Mouse (Mus musculus) forebrain, postnatal 0 days (tissue): ENCODE measurements around the gene Spata13. TPM values are rescaled to one million over a fixed set of nuclear protein-coding genes. Genes with fewer than 3 reads are reported as not detected.

ENCODE experiments used
- ATAC-seq: fragments of 200-750 bp; cut with Nextera tagmentation; 2 replicates; pipeline ENCODE4 v1.8.0; 2017; ENCODE audit warnings: mild to moderate bottlenecking, moderate library complexity
- DNase-seq: peaks from one replicate; pipeline ENCODE4 v3.0.0-alpha.2; 2015
- H3K27ac ChIP-seq: fragments of 300-500 bp; sonication (generic); 2 replicates; pipeline ENCODE4 v1.5.1; 2014; ENCODE audit warnings: low read depth, mild to moderate bottlenecking, antibody characterized with exemption, low read length, moderate library complexity, mixed read lengths
- H3K27me3 ChIP-seq: fragments of 300-500 bp; sonication (generic); 2 replicates; pipeline ENCODE4 v1.6.1; 2014; ENCODE audit warnings: mild to moderate bottlenecking, low read length, mixed read lengths; ENCODE audit not compliant: insufficient read depth
- H3K36me3 ChIP-seq: fragments of 300-500 bp; sonication (generic); 2 replicates; pipeline ENCODE4 v1.6.1; 2014; ENCODE audit warnings: mild to moderate bottlenecking, moderate library complexity; ENCODE audit not compliant: insufficient read depth
- H3K4me1 ChIP-seq: fragments of 300-500 bp; sonication (generic); 2 replicates; pipeline ENCODE4 v1.6.1; 2014; ENCODE audit warnings: antibody characterized with exemption; ENCODE audit not compliant: insufficient read depth
- H3K4me2 ChIP-seq: fragments of 300-500 bp; sonication (generic); 2 replicates; pipeline ENCODE4 v1.6.1; 2014; ENCODE audit warnings: low read depth, mild to moderate bottlenecking, moderate library complexity
- H3K4me3 ChIP-seq: fragments of 300-500 bp; sonication (generic); 2 replicates; pipeline ENCODE4 v1.5.1; 2014; ENCODE audit warnings: low read depth, low read length, mixed read lengths
- H3K9ac ChIP-seq: fragments of 300-500 bp; sonication (generic); 2 replicates; pipeline ENCODE4 v1.6.1; 2014; ENCODE audit warnings: mild to moderate bottlenecking
- H3K9me3 ChIP-seq: fragments of 300-500 bp; sonication (generic); 2 replicates; pipeline ENCODE4 v1.6.1; 2016; ENCODE audit warnings: low read length
- CTCF ChIP-seq: sonication (generic); IDR thresholded peaks from 2 replicates; pipeline ENCODE4 v1.5.1; 2016; ENCODE audit warnings: antibody characterized with exemption, control low read depth, low read depth
- WGBS: fragments of 180-500 bp; shearing (Covaris S2); extraction: QIAGEN DNeasy Blood & Tissue Kit; methylation state at CpG from one replicate; pipeline ENCODE4 v1.1.7; 2014; 5-methylcytosine and 5-hydroxymethylcytosine counted together
- polyA plus RNA-seq: library from polyadenylated mRNA; unstranded; fragments of >200 nt; fragmentation: Nextera tagmentation; extraction: Ambion mirVana; gene quantifications from 2 replicates; pipeline ENCODE4 v1.2.1, GENCODE M21; 2015
- total RNA-seq: library from RNA; depleted of rRNA; stranded (reverse); fragments of >200 nt; gene quantifications from 2 replicates; pipeline ENCODE4 v1.2.3, GENCODE M21; 2014

The Spata13 gene
- total and polyA plus RNA-seq, 2 experiments from 2014 or later, result 17.3 to 43.6 TPM

- ATAC-seq (no peak), DNase-seq (no peak)
- Histone ChIP-seq H3K4me3 (no peak overlapping the region), H3K36me3 (no peaks in the 10 kb centered on the region), H3K4me1 (peaks cover 2% of the 10 kb centered on the region; the same call in 1 of the 2 replicates), H3K9me3 (no peaks in the 10 kb centered on the region), H3K27ac (no peak overlapping the region), H3K4me2 (no peak overlapping the region), H3K9ac (no peak overlapping the region), H3K27me3 (no peaks in the 10 kb centered on the region)
- no peak for TF ChIP-seq CTCF
- 96% methylated on average over 8 of the region's 8 CpGs for WGBS
These were observed 26.8 kb downstream of the Spata13 start for GRCm38 (mm10) chr14:60660591-60660990.

- TF ChIP-seq CTCF, result no peak
- Histone ChIP-seq H3K4me2 (no peak overlapping the region), H3K27me3 (no peaks in the 10 kb centered on the region), H3K36me3 (no peaks in the 10 kb centered on the region), H3K4me3 (no peak overlapping the region), H3K9me3 (no peaks in the 10 kb centered on the region), H3K9ac (no peak overlapping the region), H3K4me1 (peaks cover 2% of the 10 kb centered on the region; the same call in 1 of the 2 replicates), H3K27ac (no peak overlapping the region)
- WGBS, result 89% methylated on average over 5 of the region's 5 CpGs
- ATAC-seq (no peak), DNase-seq (no peak)
These were observed 27.5 kb downstream of the Spata13 start for GRCm38 (mm10) chr14:60661281-60661680.

GRCm38 (mm10) chr14:60663309-60663940 lies 29.6 kb downstream of the Spata13 start:
- TF ChIP-seq CTCF, result no peak
- Histone ChIP-seq H3K4me2 (no peak overlapping the region), H3K27me3 (no peaks in the 10 kb centered on the region), H3K36me3 (no peaks in the 10 kb centered on the region), H3K4me3 (no peak overlapping the region), H3K9ac (no peak overlapping the region), H3K4me1 (peaks cover 2% of the 10 kb centered on the region; the same call in 1 of the 2 replicates), H3K27ac (no peak overlapping the region), H3K9me3 (no peaks in the 10 kb centered on the region)
- no peak for DNase-seq
- WGBS, result 85% methylated on average over 11 of the region's 11 CpGs
- ATAC-seq, result no peak

- DNase-seq (no peak), ATAC-seq (peak; percentile 69)
- Histone ChIP-seq H3K4me2 (no peak overlapping the region), H3K27ac (no peak overlapping the region), H3K4me1 (peaks cover 2% of the 10 kb centered on the region; the same call in 1 of the 2 replicates), H3K4me3 (no peak overlapping the region), H3K9me3 (no peaks in the 10 kb centered on the region), H3K9ac (no peak overlapping the region), H3K36me3 (no peaks in the 10 kb centered on the region), H3K27me3 (no peaks in the 10 kb centered on the region)
- 14% methylated on average over 4 of the region's 4 CpGs for WGBS
- TF ChIP-seq CTCF, result no peak
These were observed 30.8 kb downstream of the Spata13 start for GRCm38 (mm10) chr14:60664641-60665040.

- no peak overlapping the region for H3K4me3 ChIP-seq
These were observed 31.5 kb downstream of the Spata13 start for GRCm38 (mm10) chr14:60665263-60665662.

GRCm38 (mm10) chr14:60666252-60666651 lies 32.5 kb downstream of the Spata13 start:
- Histone ChIP-seq H3K4me2 (no peak overlapping the region), H3K4me1 (peaks cover 2% of the 10 kb centered on the region; the same call in 1 of the 2 replicates), H3K9ac (no peak overlapping the region), H3K27ac (no peak overlapping the region), H3K27me3 (no peaks in the 10 kb centered on the region), H3K36me3 (no peaks in the 10 kb centered on the region), H3K4me3 (no peak overlapping the region), H3K9me3 (no peaks in the 10 kb centered on the region)
- ATAC-seq, result no peak
- no peak for DNase-seq
- WGBS, result 80% methylated on average over 7 of the region's 7 CpGs
- TF ChIP-seq CTCF, result no peak

More at GRCm38 (mm10) chr14:60665263-60665662, 31.5 kb downstream of the Spata13 start:
- 61% methylated on average over 6 of the region's 6 CpGs for WGBS
- Histone ChIP-seq H3K4me2 (no peak overlapping the region), H3K9me3 (no peaks in the 10 kb centered on the region), H3K9ac (no peak overlapping the region), H3K4me1 (peaks cover 2% of the 10 kb centered on the region; the same call in 1 of the 2 replicates), H3K36me3 (no peaks in the 10 kb centered on the region), H3K27me3 (no peaks in the 10 kb centered on the region), H3K27ac (no peak overlapping the region)
- ATAC-seq (no peak), DNase-seq (no peak)
- TF ChIP-seq CTCF, result no peak

GRCm38 (mm10) chr14:60670191-60670590 lies 36.4 kb downstream of the Spata13 start:
- WGBS, result 41% methylated on average over 7 of the region's 7 CpGs

More at GRCm38 (mm10) chr14:60670191-60670590, 36.4 kb downstream of the Spata13 start:
- H3K9ac ChIP-seq, result no peak overlapping the region
- no peaks in the 10 kb centered on the region for H3K36me3 ChIP-seq
- H3K4me3 ChIP-seq, result no peak overlapping the region
- no peak overlapping the region for H3K4me2 ChIP-seq
- H3K9me3 ChIP-seq, result no peaks in the 10 kb centered on the region
- TF ChIP-seq CTCF, result no peak
- no peak overlapping the region for H3K27ac ChIP-seq
- no peak for DNase-seq
- H3K4me1 ChIP-seq, result no peaks in the 10 kb centered on the region
- ATAC-seq, result peak; percentile 67; the same call in 1 of the 2 replicates
- H3K27me3 ChIP-seq, result no peaks in the 10 kb centered on the region
